Mouse (Mus musculus): Measurements from ENCODE around the gene Gm5150. TPM values are rescaled to one million over a fixed set of nuclear protein-coding genes. Genes with fewer than 3 reads are reported as not detected.
"Not testable (repeated sequence)": the region's sequence is repeated elsewhere in the genome, so short reads cannot be mapped to it uniquely, and the experiment has no call there.

The Gm5150 gene
- total RNA-seq (2015) = 30.3 and 43.3 TPM in 2 replicates
- 24.4 and 24.6 TPM in 2 replicates for total RNA-seq (2017)

DNA sequence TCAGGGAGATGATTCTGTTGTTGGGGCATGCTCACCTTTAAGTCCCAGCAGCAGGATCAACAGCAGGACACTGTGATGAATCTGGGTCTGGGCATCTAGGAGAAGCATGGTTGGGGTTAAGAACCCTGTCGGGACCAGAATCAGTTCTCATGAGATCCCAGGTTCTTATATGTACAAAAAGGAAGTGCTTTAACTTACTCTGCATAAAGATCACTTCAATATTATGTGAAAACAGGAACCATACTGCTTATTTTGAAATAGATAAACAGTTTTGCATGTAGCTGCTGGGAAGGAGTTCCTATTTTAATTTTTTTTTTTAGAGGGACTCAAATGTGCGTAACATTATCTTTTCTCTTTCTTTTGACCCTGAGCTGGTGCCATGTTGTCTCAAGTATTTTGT lies at the start of gene Gm5150:
Gene Gm5150, minus strand, starts transcription at position 223 of the 400 bp plus-strand sequence.
- ATAC-seq (ENCODE audit: poor library complexity, severe bottlenecking) = peak; percentile 73

DNA sequence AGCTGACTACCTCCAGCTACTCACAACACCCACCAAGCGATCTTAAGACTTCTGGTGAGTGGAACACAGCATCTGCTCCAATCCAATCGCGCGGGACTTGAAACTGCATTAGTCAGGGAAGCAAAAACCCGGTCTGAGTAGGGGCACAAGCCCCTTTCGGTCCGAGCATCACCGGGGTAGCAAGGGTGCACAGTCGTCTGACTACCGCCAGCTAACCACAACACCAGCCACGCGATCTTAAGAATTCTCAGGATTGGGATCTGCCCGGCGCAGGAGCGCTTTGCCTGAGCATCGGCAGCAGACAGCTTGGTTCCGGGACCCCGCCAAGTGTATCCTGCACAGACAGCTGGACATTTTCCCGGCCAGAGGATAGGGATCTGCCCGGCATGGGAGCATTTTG lies 45.5 kb upstream of the Gm5150 start:
- not testable (repeated sequence) for ATAC-seq (ENCODE audit: poor library complexity, severe bottlenecking)

DNA sequence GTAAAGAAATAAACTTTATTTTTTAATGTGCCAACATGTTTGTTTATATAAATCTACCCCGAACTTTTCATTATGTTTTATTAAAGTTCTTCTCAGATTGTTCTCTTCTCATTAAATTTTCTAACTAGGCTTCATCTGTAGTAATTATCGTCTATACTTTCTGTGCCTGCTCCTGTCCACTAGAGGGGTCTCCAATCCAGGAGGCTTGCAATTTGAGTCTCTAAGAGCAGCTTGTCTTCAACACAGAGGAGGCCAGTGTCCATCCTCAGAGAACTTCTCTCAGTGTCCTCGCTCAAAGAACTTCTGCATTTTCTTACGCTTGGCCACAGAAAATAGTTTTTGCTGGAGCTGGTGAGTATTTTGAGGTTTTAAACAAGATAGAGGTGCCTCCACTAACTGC lies 41.1 kb upstream of the Gm5150 start:
- ATAC-seq (ENCODE audit: poor library complexity, severe bottlenecking) = no peak

DNA sequence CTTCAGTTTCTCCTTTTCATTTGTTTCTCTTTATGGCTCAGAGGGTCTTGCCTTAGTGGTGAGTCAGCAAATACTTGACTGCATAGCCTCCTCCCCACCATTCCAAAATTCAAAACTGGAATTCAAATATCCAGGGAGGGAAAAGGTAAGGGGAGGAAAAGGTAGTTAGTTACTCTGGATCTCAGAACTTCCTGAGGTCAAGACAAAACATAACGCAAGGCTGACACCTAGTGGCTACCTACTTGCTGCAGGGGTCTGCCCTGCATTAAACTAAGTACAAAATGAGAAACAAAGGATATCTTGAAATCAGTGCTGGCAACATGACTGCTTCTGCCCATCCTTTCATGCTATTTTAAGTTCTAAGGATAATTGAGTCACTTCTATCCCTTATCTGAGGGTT lies 37.1 kb upstream of the Gm5150 start:
- peak; percentile 97 for ATAC-seq (ENCODE audit: poor library complexity, severe bottlenecking)

DNA sequence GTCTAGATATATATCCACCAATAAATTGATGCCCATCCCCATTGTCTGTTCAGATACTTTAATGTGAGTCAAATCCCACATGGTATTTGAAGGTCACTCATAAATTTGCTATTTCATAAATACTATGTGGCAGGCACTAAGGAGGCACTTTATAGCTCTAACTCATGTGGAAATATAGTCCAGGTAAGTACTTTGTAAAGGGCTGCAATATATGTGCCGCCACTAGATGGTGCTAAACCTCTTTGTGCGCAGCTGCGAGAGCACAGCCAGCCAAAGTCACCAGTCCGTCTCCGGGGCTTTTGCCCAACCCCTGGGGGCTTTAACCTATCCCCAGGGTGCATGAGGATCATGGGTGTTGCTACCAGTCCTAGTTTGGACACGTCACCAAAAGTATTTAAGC lies 18.8 kb upstream of the Gm5150 start:
- peak; percentile 41; the same call in 1 of the 2 replicates for ATAC-seq (ENCODE audit: poor library complexity, severe bottlenecking)

DNA sequence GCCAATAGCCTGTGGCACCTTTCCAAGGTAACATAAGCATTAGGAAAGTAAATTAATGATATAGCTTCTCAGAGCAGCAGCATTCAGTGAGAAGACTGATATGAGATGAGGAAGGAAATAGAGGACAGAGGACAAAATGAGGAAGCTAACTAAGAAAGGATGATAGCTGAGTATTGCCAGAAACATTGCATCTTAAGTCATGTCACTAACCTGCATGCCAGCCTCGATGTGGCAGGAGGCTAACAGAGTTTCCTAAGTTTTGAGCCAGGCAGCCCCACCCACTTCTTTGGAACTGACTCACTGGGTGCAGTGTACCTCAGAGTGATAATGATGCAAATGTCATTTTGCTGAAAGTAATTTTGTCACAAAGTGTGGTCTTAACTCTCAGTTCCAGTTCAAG lies 16.0 kb upstream of the Gm5150 start:
- peak; percentile 95 for ATAC-seq (ENCODE audit: poor library complexity, severe bottlenecking)

DNA sequence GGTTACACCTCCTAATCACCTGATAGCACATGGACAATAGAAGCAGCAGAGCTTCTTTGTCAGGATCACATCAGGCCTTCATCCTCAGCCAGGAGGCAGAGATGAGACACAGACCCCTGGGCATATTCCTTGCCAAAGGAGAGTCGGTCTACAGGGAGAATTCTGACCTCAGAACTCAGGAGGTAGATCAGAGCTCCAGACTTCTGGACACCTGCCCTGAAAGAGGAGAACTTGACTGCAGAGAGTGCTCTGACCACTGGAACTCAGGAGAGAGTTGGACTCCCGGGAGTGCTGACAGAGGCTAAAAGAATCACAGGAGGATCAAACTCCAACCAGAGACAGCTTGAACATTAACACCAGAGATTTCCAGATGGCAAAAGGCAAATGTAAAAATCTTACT lies 8.2 kb upstream of the Gm5150 start:
- not testable (repeated sequence) for ATAC-seq (ENCODE audit: poor library complexity, severe bottlenecking)

DNA sequence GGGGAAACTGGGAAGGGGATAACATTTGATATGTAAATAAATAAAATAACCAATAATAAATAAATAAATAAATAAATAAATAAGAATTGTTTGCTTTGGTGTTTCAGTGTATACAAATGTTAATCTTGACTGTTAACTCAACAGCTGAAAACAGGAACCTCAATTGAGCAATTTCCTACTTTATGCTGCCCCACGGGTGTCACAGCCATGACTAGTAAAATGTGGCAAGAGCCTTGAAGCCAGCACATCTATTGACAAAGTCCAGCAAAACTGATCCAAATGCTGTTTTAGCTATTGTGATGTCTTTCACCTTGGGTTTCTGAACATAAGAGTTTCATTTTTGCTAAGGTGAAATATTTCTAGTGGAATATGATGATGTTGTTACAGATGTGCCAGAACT lies 1.6 kb upstream of the Gm5150 start:
- ATAC-seq (ENCODE audit: poor library complexity, severe bottlenecking) = peak; percentile 89

DNA sequence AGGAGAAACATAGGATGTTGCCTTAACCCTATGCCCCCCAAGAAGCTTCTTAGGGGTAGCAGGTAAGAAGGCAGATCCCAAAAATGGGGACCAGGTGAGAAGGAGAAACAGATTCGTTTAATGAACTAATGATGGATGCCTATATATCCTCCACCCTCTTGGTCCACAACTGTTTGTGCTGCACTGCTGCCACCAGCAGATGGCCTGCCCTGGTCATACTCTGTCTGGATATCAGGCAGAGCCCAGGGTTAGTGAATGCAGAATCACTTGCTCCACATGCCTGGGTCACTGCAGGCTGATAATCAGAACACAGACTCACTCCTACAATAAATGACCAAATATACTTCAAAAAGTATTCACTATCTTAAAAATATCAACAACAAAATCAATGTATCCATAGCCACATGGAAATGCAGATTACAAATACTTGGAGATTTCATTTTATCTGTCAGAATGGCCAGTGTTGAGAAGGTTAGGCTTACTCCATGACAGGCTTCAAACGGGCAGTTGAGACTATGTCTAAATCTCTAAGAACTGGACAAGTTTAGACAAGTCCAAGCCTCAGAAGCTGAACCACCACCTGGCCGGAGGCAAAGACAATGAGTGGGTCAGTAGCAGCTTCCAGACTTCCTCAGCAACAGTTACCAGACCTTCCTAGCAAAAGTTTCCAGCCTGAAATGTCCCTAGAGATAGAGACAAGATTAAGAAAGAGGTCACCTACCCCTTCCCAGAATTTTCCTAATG lies 2.2 kb downstream of the Gm5150 start:
- ATAC-seq (ENCODE audit: poor library complexity, severe bottlenecking) = peak; percentile 53

DNA sequence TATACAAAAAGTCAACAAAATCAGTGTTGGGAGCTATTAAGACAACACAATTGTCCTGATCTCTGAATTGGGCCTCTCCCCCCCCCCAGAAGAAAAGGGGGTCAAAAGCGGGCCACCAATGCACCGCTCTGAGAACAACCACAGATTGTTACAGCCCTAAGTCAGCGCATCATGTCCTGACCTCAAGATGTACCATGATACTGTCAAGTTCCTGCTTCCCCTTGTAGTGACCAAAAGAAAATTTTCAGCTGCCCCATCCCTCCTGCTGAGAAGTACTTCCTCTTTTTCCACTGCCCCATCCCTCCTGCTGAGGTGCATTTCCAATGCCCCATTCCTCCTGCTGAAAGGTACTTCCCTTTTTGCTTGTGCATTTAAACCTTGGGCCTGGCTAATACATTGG lies 6.8 kb downstream of the Gm5150 start:
- ATAC-seq (ENCODE audit: poor library complexity, severe bottlenecking) = peak; percentile 62

DNA sequence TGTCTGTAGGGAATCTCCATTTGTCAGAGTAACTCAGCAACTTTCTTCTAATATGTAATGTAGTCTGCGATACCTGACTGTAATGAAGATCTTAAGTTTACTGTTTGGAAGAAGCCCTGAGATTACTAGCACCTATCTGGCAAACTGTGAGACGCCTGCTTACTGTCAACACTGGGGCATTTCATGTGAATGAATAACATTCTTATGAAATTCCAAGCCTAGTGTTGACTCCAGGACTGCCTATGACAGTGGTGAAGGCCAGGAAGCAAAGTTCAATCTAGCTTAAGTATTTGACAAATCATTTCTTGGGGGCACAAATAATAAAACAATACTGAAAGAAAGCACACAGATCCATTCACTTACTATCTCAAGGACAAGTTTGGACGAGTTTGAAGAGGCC lies 24.0 kb downstream of the Gm5150 start:
- ATAC-seq (ENCODE audit: poor library complexity, severe bottlenecking) = no peak

DNA sequence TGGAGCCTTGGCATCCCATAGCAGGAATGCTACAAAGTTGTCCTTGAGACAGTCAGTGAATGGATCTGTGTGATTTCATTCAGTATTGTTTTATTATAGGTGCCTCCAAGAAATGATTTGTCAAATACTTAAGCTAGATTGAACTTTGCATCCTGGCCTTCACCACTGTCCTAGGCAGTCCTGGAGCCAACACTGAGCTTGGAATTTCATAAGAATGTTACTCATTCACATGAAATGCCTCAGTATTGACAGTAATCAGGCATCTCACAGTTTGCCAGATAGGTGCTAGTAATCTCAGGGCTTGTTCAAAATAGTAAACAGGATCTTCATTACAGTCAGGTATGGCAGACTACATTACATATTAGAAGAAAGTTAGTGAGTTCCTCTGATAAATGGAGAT lies 49.3 kb downstream of the Gm5150 start:
- ATAC-seq (ENCODE audit: poor library complexity, severe bottlenecking) = no peak

Other genes starting within 250 kb of the Gm5150 start
- gene Sirpb1c, start 157.9 kb downstream of the Gm5150 start, total RNA-seq (2015) = 156 and 163 TPM in 2 replicates
- 70.5 and 71.0 TPM in 2 replicates for gene Sirpb1c, start 157.9 kb downstream of the Gm5150 start, total RNA-seq (2017)